Mouse (Mus musculus): Measurements from ENCODE around the gene Tcf15. TPM values are rescaled to one million over a fixed set of nuclear protein-coding genes. Genes with fewer than 3 reads are reported as not detected.

Tcf15 gene
- polyA plus RNA-seq, 1 experiment from 2014 or later, result 14.1 TPM

DNA sequence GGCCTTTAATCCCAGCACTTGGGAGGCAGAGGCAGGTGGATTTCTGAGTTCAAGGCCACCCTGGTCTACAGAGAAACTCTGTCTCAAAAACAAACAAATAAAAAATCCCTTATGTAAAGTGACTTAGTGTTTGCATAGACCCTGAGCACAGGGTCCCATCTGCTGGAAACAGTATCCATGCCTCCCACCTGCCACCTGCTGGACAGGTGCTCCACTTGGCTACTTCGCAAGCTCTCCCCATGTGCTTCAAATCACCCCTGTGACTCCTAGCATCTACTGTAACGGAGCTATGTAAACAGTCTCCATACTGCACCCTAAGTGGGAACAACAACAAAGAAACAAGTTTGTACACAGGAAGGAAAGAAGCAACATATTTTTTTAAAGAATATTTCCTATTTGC, 14.8 kb upstream of the Tcf15 start:
- WGBS, result 70% methylated on average over 2 of the region's 2 CpGs
- no peaks in the 10 kb centered on the region for H3K9me3 ChIP-seq (replicated peaks)

DNA sequence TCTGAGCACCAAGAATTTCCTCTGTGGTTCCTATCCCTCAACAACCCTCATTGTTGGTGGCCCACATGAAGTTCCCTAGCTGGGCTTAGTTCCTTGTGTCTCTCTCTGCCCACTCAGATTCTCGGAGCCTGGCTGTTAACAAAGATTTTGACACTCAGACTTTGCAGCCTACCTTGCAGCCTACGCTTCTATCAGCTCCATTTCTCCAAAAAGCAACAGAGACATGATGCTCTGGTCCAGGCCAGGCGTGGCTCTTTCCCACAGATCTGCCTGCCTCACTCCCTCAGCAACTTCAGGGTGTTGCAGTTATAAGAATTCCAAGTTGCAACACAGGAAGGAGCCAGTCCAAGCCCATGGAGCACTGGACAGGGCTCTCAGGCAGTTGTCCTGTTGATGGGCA, 13.6 kb upstream of the Tcf15 start:
- WGBS, result 67% methylated on average over 3 of the region's 3 CpGs
- H3K27me3 ChIP-seq, result 0 out of 2 replicates have a peak, but pooled peaks cover 6% of the 10 kb centered on the region
- H3K9ac ChIP-seq, result no peak overlapping the region
- ATAC-seq (replicated peaks; ENCODE audit: insufficient number of reproducible peaks, insufficient read depth, low FRiP score, low read depth), result no peak
- H3K4me2 ChIP-seq, result no peak overlapping the region
- no peak overlapping the region for H3K27ac ChIP-seq
- H3K4me1 ChIP-seq (replicated peaks), result 0 out of 2 replicates have a peak, but pooled peaks cover 6% of the 10 kb centered on the region
- no peaks in the 10 kb centered on the region for H3K9me3 ChIP-seq (replicated peaks)
- H3K4me3 ChIP-seq, result no peak overlapping the region
- H3K36me3 ChIP-seq, result no peaks in the 10 kb centered on the region

More for the DNA sequence above, 14.8 kb upstream of the Tcf15 start:
- Histone ChIP-seq H3K27ac (no peak overlapping the region), H3K9ac (no peak overlapping the region), H3K4me3 (no peak overlapping the region), H3K36me3 (no peaks in the 10 kb centered on the region), H3K4me1 (replicated peaks) (0 out of 2 replicates have a peak, but pooled peaks cover 6% of the 10 kb centered on the region), H3K4me2 (no peak overlapping the region), H3K27me3 (0 out of 2 replicates have a peak, but pooled peaks cover 6% of the 10 kb centered on the region)
- ATAC-seq (replicated peaks; ENCODE audit: insufficient number of reproducible peaks, insufficient read depth, low FRiP score, low read depth), result no peak

- Histone ChIP-seq H3K27me3 (0 out of 2 replicates have a peak, but pooled peaks cover 6% of the 10 kb centered on the region), H3K4me1 (replicated peaks) (0 out of 2 replicates have a peak, but pooled peaks cover 6% of the 10 kb centered on the region), H3K9ac (no peak overlapping the region), H3K27ac (no peak overlapping the region), H3K36me3 (no peaks in the 10 kb centered on the region), H3K9me3 (replicated peaks) (no peaks in the 10 kb centered on the region), H3K4me2 (no peak overlapping the region), H3K4me3 (no peak overlapping the region)
- no peak for ATAC-seq (replicated peaks; ENCODE audit: insufficient number of reproducible peaks, insufficient read depth, low FRiP score, low read depth)
- 39% methylated on average over 9 of the region's 9 CpGs for WGBS
Observed at GRCm38 (mm10) chr2:152132016-152132415, 11.3 kb upstream of the Tcf15 start.

- no peak overlapping the region for H3K27ac ChIP-seq
- H3K27me3 ChIP-seq, result 0 out of 2 replicates have a peak, but pooled peaks cover 6% of the 10 kb centered on the region
- 46% methylated on average over 8 of the region's 8 CpGs for WGBS
- no peaks in the 10 kb centered on the region for H3K36me3 ChIP-seq
- no peak overlapping the region for H3K4me3 ChIP-seq
- ATAC-seq (replicated peaks; ENCODE audit: insufficient number of reproducible peaks, insufficient read depth, low FRiP score, low read depth), result no peak
- H3K9me3 ChIP-seq (replicated peaks), result no peaks in the 10 kb centered on the region
- H3K4me2 ChIP-seq, result no peak overlapping the region
- 0 out of 2 replicates have a peak, but pooled peaks cover 6% of the 10 kb centered on the region for H3K4me1 ChIP-seq (replicated peaks)
- H3K9ac ChIP-seq, result no peak overlapping the region
Observed at GRCm38 (mm10) chr2:152132691-152133090, 10.7 kb upstream of the Tcf15 start.

DNA sequence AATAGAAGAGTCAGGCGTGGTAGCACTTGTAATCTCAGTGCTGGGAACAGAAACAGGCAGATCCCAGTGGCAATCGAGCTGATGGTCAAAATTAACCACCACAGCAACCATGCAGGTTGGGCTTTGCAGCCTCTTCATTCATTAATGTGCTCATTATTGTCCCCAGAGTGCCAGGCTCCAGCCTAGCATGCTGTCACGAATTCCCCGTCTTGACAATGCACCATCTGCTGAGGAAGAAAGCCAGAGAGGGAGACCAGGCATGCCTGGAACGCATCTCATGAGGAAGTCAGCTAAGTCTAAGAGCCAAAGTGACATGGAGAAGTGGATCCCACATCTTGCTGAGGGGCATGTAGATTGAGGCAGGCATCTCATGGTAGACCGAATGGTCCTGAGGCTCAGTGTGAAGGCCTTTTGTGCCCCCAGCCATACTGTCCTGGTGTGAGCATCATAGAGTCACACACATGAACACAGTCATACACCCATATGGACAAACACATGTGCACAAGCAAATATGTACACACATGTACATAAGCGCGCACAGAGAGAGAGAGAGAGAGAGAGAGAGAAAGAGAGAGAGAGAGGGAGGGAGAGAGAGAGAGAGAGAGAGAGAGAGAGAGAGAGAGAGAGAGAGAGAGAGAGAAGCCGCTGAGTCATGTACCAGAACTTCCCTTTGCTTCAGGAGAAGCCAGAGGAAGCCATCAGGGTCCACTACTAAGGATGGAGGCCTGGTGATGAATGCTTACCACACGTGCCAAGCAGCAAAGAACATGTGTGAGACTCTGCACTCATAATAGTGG, 4.0 kb upstream of the Tcf15 start:
- Histone ChIP-seq H3K4me1 (replicated peaks) (peaks cover 32% of the 10 kb centered on the region), H3K36me3 (no peaks in the 10 kb centered on the region), H3K9me3 (replicated peaks) (no peaks in the 10 kb centered on the region), H3K4me2 (no peak overlapping the region), H3K4me3 (no peak overlapping the region), H3K27ac (no peak overlapping the region), H3K9ac (no peak overlapping the region), H3K27me3 (peaks cover 37% of the 10 kb centered on the region)
- ATAC-seq (replicated peaks; ENCODE audit: insufficient number of reproducible peaks, insufficient read depth, low FRiP score, low read depth), result no peak
- 60% methylated on average over 10 of the region's 10 CpGs for whole genome bisulfite sequencing

DNA sequence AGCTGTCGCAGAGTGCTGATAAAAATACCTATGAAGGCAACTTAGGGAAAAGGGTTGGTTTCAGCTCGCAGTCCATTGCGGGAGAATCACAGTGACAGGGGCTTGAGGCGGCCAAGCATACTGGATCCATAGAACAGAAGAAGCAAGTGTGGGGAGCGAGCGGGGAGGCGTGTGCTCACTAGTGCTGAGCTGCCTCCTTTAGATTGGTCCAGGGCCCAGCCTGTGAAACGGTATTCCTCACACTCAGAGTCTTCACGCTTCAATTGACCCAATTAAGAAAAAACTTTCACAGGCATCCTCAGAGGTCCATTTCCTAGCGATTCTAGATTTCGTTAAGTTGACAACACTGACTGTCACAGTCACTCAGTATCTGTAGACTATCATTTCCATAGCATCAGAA, 2.4 kb upstream of the Tcf15 start:
- Histone ChIP-seq H3K4me2 (no peak overlapping the region), H3K9me3 (replicated peaks) (no peaks in the 10 kb centered on the region), H3K4me1 (replicated peaks) (peaks cover 32% of the 10 kb centered on the region), H3K27me3 (peaks cover 53% of the 10 kb centered on the region), H3K4me3 (no peak overlapping the region), H3K27ac (no peak overlapping the region), H3K9ac (no peak overlapping the region), H3K36me3 (no peaks in the 10 kb centered on the region)
- ATAC-seq (replicated peaks; ENCODE audit: insufficient number of reproducible peaks, insufficient read depth, low FRiP score, low read depth), result no peak
- 48% methylated on average over 11 of the region's 11 CpGs for WGBS

- Histone ChIP-seq H3K4me1 (replicated peaks) (peaks cover 32% of the 10 kb centered on the region), H3K4me2 (peak overlapping the region; percentile 84), H3K9me3 (replicated peaks) (no peaks in the 10 kb centered on the region), H3K9ac (no peak overlapping the region; the same call in 1 of the 2 replicates), H3K27ac (no peak overlapping the region), H3K27me3 (peaks cover 58% of the 10 kb centered on the region), H3K36me3 (no peaks in the 10 kb centered on the region), H3K4me3 (peak overlapping the region; percentile 57)
- no peak for ATAC-seq (replicated peaks; ENCODE audit: insufficient number of reproducible peaks, insufficient read depth, low FRiP score, low read depth)
- 50% methylated on average over 1 of the region's 1 CpGs for WGBS
Observed at GRCm38 (mm10) chr2:152141491-152141890, 1.9 kb upstream of the Tcf15 start.

GRCm38 (mm10) chr2:152142046-152142445, 1.3 kb upstream of the Tcf15 start:
- Histone ChIP-seq H3K9me3 (replicated peaks) (no peaks in the 10 kb centered on the region), H3K36me3 (no peaks in the 10 kb centered on the region), H3K4me1 (replicated peaks) (peaks cover 32% of the 10 kb centered on the region), H3K27ac (peak overlapping the region; percentile 21; the same call in 1 of the 2 replicates), H3K9ac (peak overlapping the region; percentile 49), H3K27me3 (peaks cover 58% of the 10 kb centered on the region), H3K4me2 (peak overlapping the region; percentile 84), H3K4me3 (peak overlapping the region; percentile 57)
- 3% methylated on average over 13 of the region's 13 CpGs for WGBS
- 0 out of 2 replicates have a peak, but pooled peaks have one; percentile 23 for ATAC-seq (replicated peaks; ENCODE audit: insufficient number of reproducible peaks, insufficient read depth, low FRiP score, low read depth)

DNA sequence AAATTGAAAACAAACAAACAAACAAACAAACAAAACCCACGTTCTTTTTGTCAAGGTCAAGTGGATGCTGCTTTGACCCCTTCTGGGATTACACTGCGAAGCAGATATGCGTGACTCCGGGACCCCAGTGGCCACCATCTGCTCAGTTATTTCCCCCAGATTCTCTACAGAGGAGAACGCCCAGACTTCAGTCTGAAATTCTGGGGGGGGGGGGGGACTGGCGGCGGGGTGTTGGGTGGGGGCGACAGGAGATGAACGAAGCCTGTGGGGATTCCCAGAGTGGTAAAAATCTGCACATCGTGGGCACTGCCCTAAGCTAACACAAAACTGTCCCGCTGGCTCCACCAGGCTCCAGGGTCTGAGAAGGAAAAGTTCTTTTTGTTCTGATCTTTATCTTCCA, 790 bp upstream of the Tcf15 start:
- peak overlapping the region; percentile 84 for H3K4me2 ChIP-seq
- peaks cover 58% of the 10 kb centered on the region for H3K27me3 ChIP-seq
- ATAC-seq (replicated peaks; ENCODE audit: insufficient number of reproducible peaks, insufficient read depth, low FRiP score, low read depth), result no peak
- no peaks in the 10 kb centered on the region for H3K9me3 ChIP-seq (replicated peaks)
- H3K9ac ChIP-seq, result no peak overlapping the region
- no peak overlapping the region for H3K27ac ChIP-seq
- H3K4me3 ChIP-seq, result peak overlapping the region; percentile 57
- 4% methylated on average over 11 of the region's 11 CpGs for WGBS
- H3K36me3 ChIP-seq, result no peaks in the 10 kb centered on the region
- H3K4me1 ChIP-seq (replicated peaks), result peaks cover 32% of the 10 kb centered on the region

GRCm38 (mm10) chr2:152144158-152144450, 743 bp downstream of the Tcf15 start:
- 15% methylated on average over 9 of the region's 9 CpGs for WGBS
- peak overlapping the region; percentile 46; the same call in 1 of the 2 replicates for H3K9ac ChIP-seq

DNA sequence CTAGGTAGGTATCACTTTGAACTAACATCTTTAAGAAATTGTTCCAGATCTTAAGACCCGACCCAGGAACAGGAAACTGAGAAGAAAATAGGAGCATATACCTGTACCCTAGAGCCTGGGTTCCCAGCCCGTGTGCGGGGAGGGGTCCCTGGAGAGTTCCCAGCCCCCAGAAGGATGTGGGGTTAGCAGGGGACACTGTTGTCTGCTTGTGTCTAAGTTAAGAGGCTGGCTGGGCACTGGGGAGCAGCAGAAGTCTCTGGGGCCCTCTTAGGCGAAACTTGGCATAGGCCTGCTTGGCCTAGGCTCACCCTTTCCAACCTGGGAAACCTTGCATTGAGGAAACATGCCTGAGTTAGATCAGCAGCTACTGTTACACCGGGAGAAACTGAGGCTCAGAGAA, 1.1 kb downstream of the Tcf15 start:
- Histone ChIP-seq H3K36me3 (no peaks in the 10 kb centered on the region), H3K4me3 (peak overlapping the region; percentile 57), H3K27ac (no peak overlapping the region), H3K9ac (no peak overlapping the region), H3K27me3 (peaks cover 62% of the 10 kb centered on the region), H3K4me1 (replicated peaks) (peaks cover 32% of the 10 kb centered on the region), H3K4me2 (peak overlapping the region; percentile 84), H3K9me3 (replicated peaks) (no peaks in the 10 kb centered on the region)
- no peak for ATAC-seq (replicated peaks; ENCODE audit: insufficient number of reproducible peaks, insufficient read depth, low FRiP score, low read depth)
- WGBS, result 70% methylated on average over 5 of the region's 5 CpGs

More at GRCm38 (mm10) chr2:152144158-152144450, 743 bp downstream of the Tcf15 start:
- Histone ChIP-seq H3K27ac (no peak overlapping the region), H3K27me3 (peaks cover 62% of the 10 kb centered on the region), H3K9me3 (replicated peaks) (no peaks in the 10 kb centered on the region), H3K4me1 (replicated peaks) (peaks cover 32% of the 10 kb centered on the region), H3K36me3 (no peaks in the 10 kb centered on the region), H3K4me2 (peak overlapping the region; percentile 84), H3K4me3 (peak overlapping the region; percentile 57)
- ATAC-seq (replicated peaks; ENCODE audit: insufficient number of reproducible peaks, insufficient read depth, low FRiP score, low read depth), result no peak

GRCm38 (mm10) chr2:152145711-152146110, 2.4 kb downstream of the Tcf15 start:
- Histone ChIP-seq H3K4me3 (peak overlapping the region; percentile 57), H3K4me2 (peak overlapping the region; percentile 84), H3K27me3 (peaks cover 56% of the 10 kb centered on the region), H3K9me3 (replicated peaks) (no peaks in the 10 kb centered on the region), H3K4me1 (replicated peaks) (peaks cover 32% of the 10 kb centered on the region), H3K9ac (no peak overlapping the region), H3K36me3 (no peaks in the 10 kb centered on the region), H3K27ac (no peak overlapping the region)
- WGBS, result 63% methylated on average over 2 of the region's 2 CpGs
- no peak for ATAC-seq (replicated peaks; ENCODE audit: insufficient number of reproducible peaks, insufficient read depth, low FRiP score, low read depth)

Data from heart, embryonic 15.5 days (tissue).